Mouse (Mus musculus): ENCODE measurements around the gene Pak4. TPM values are rescaled to one million over a fixed set of nuclear protein-coding genes. Genes with fewer than 3 reads are reported as not detected.

Gene Pak4
- polyA plus RNA-seq, 1 experiment from 2014 or later: 30.0 TPM

DNA sequence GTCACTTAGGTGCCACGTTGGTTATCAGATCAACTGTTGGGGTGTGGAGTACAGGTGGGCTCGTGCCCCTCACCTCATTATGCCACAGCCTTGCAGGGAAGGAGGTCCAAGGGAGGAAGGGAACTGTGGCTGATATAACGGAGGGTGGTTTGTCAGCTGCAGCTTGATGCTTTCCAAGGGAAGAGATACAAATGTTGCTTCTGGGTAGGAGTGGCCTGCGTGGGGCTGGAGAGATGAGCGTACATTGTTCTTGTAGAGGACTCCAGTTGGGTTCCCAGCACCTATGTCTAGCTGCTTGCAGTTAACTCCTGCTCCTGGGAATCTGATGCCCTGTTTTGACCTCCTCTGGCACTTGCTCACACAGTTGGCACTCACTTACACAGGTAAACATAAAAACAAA, 5.2 kb upstream of the Pak4 start:
- no peak overlapping the region for H3K27ac ChIP-seq (replicated peaks)
- H3K4me3 ChIP-seq: no peak overlapping the region
- no peak overlapping the region for H3K9ac ChIP-seq (replicated peaks)
- ATAC-seq (replicated peaks): no peak
- WGBS: 87% methylated on average over 5 of the region's 5 CpGs
- no peaks in the 10 kb centered on the region for H3K27me3 ChIP-seq
- H3K4me1 ChIP-seq: peaks cover 9% of the 10 kb centered on the region; the same call in 1 of the 2 replicates
- no peak overlapping the region for H3K4me2 ChIP-seq (replicated peaks)
- no peaks in the 10 kb centered on the region for H3K36me3 ChIP-seq
- H3K9me3 ChIP-seq: no peaks in the 10 kb centered on the region

DNA sequence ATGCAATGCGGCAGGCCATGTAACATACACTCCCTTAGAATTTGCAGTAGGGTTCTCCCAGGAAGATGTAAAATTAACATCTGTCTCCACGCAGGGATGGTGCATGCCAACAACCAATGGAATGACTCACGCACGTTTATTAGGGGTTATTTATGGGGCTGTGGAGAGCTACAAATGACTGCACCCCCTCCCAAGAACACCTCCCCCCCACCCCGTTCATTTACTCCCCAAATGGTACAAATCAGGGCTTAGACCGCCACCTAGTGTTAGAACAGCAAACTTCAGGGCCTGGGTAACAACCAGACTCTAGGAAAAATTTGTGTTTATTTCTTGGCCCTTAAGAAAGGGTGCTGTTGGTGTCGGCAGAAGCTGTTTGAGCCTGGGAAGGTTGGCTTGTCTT, 3.7 kb upstream of the Pak4 start:
- peak overlapping the region; percentile 31; the same call in 1 of the 2 replicates for H3K27ac ChIP-seq (replicated peaks)
- no peak; the same call in 1 of the 2 replicates for ATAC-seq (replicated peaks)
- 23% methylated on average over 7 of the region's 7 CpGs for WGBS

DNA sequence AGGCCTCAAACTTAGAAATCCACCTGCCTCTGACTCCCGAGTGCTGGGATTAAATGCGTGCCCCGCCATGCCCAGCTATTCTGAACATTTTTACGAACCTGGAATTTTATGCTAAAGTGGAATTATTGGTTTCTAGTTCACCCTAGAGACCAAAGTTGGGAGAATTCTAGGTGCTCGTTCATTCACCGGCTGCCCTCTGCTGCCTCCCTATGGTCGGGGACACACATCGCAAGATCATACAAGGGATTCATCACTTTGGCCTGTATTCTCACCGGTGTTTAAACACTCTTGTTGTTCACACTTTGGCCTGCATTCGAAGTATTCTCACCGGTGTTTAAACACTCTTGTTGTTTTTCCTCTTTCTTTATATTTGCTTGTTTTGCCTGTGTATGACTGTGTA, 3.0 kb upstream of the Pak4 start:
- 13% methylated on average over 11 of the region's 11 CpGs for WGBS
- no peak overlapping the region for H3K4me2 ChIP-seq (replicated peaks)
- no peak for ATAC-seq (replicated peaks)
- peaks cover 24% of the 10 kb centered on the region for H3K4me1 ChIP-seq
- no peaks in the 10 kb centered on the region for H3K36me3 ChIP-seq
- no peak overlapping the region for H3K9ac ChIP-seq (replicated peaks)
- no peaks in the 10 kb centered on the region for H3K9me3 ChIP-seq
- peak overlapping the region; percentile 31; the same call in 1 of the 2 replicates for H3K27ac ChIP-seq (replicated peaks)
- no peak overlapping the region for H3K4me3 ChIP-seq
- no peaks in the 10 kb centered on the region for H3K27me3 ChIP-seq

More for the DNA sequence above, 3.7 kb upstream of the Pak4 start:
- H3K4me3 ChIP-seq: no peak overlapping the region
- H3K27me3 ChIP-seq: no peaks in the 10 kb centered on the region
- H3K4me2 ChIP-seq (replicated peaks): peak overlapping the region; percentile 16; the same call in 1 of the 2 replicates
- peaks cover 18% of the 10 kb centered on the region for H3K4me1 ChIP-seq
- no peaks in the 10 kb centered on the region for H3K36me3 ChIP-seq
- no peak overlapping the region for H3K9ac ChIP-seq (replicated peaks)
- H3K9me3 ChIP-seq: no peaks in the 10 kb centered on the region

DNA sequence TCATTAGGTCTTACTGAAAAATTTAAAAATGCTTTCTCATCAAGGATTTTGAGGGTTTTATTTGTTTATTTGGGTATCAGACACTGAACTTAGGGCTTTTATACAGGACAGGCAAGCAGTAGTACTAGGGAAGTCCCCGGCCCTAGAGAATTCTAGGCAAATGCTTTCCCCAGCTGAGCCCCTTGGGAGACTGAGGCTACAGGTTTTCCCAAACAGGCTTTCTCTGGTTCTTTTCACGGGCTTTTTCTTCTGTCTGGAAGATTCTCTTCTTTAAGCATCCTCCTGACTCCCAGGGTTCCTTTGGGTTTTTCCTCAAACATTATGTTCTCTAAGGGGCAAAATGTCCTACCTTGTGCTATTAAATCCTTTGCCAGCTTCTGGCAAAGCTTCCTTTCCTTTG, 966 bp upstream of the Pak4 start:
- Histone ChIP-seq H3K9ac (replicated peaks) (no peak overlapping the region), H3K4me3 (no peak overlapping the region), H3K27ac (replicated peaks) (no peak overlapping the region), H3K27me3 (no peaks in the 10 kb centered on the region), H3K4me2 (replicated peaks) (no peak overlapping the region), H3K4me1 (peaks cover 38% of the 10 kb centered on the region), H3K9me3 (no peaks in the 10 kb centered on the region), H3K36me3 (no peaks in the 10 kb centered on the region)
- WGBS: 73% methylated on average over 2 of the region's 2 CpGs
- no peak for ATAC-seq (replicated peaks)

DNA sequence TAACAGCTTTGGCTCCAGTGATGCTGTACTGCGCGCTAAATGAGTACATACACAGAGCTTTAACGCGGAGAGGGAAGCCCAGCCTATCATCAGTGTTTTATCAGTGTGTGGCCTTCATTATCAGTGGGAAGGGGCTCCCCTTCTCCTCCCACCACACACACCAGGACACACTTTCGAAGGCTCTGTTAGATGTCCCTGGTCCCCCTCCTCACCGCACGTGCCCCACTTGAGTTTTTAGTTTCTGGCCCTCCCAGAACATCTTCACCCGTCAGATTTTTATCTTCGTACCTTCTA, 761 bp downstream of the Pak4 start:
- peak; percentile 3; the same call in 1 of the 2 replicates for ATAC-seq (replicated peaks)
- Histone ChIP-seq H3K9ac (replicated peaks) (peak overlapping the region; percentile 71), H3K4me1 (peaks cover 41% of the 10 kb centered on the region), H3K4me3 (peak overlapping the region; percentile 60), H3K4me2 (replicated peaks) (peak overlapping the region; percentile 84), H3K9me3 (no peaks in the 10 kb centered on the region), H3K27ac (replicated peaks) (peak overlapping the region; percentile 85), H3K36me3 (no peaks in the 10 kb centered on the region), H3K27me3 (no peaks in the 10 kb centered on the region)
- WGBS: 12% methylated on average over 9 of the region's 9 CpGs

DNA sequence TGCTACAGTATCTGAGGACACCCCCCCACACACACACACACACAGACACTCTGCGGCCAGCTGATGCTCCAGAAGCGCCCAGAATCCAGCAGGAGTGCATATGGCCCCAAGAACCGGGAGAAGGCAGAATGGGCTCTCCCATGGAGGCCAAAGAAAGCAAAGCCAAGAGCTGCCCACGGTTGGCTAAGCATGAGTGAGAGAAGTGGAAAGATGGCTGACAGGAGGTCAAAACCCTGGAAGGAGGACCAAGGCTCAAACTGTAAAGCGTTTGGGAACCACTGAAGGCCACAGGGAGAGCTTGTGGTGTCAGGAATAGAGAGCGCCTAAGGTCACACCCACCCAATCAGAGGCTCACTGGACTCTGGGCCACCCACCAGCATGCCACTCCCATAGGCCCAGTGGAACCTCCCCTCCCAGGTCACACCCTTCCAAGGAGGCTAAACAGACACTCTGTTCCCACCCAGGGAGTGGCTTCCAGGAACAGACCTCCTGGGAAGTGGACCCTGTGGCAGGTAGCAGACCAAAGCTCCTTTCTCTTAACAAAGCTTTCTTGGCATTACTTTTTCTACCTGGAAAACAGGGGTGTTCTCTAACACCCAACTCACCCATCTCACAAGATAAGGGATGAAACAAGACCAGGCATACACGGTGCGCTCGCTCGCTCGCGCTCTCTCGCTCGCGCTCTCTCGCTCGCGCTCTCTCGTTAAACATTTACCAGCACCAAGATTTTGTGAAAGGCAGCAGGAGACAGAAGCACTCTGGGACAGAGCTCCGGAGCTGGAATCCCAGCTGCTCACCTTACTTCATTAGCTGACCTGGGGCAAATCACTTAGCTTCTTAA, 1.3 kb downstream of the Pak4 start:
- Histone ChIP-seq H3K9ac (replicated peaks) (peak overlapping the region; percentile 71), H3K4me2 (replicated peaks) (peak overlapping the region; percentile 84), H3K9me3 (no peaks in the 10 kb centered on the region), H3K27me3 (no peaks in the 10 kb centered on the region), H3K36me3 (no peaks in the 10 kb centered on the region), H3K4me3 (peak overlapping the region; percentile 60), H3K27ac (replicated peaks) (peak overlapping the region; percentile 85), H3K4me1 (peaks cover 40% of the 10 kb centered on the region)
- 41% methylated on average over 20 of the region's 20 CpGs for WGBS
- ATAC-seq (replicated peaks): no peak

DNA sequence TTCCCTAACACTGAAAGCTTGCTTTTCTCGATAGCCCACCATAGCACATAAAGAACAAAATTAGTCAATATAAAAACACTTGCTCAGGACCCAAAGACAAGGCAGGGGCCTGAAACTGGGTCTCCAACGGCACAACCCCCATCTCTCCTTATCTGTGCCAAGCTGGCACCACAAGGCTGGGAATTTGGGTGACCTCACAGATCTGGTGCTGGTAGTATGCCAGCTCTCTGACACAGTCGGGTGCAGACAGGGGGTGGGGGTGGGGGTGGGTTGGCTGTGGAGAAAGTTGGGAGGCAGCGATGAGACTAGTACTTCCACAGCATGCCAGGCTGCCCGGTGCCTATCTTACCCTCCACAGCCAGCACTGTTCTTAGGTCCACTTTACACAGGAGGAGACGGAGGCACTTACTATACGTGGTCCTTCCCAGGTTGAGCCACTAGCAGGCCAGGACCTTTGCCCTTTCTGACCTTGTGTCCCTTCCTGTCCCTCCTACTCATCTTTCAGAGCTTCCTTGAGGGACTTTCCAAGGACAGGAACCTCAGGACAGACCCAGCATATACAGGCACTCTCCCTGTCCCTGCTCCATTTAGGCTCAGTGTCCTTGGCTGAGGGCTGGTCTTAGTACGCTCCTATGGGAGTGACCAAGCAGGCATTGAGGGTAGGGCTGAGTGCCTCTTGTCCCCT, 2.1 kb downstream of the Pak4 start:
- Histone ChIP-seq H3K27me3 (no peaks in the 10 kb centered on the region), H3K27ac (replicated peaks) (0 out of 2 replicates have a peak overlapping the region, but pooled peaks have one; percentile 32), H3K4me1 (peaks cover 37% of the 10 kb centered on the region), H3K4me3 (peak overlapping the region; percentile 60; the same call in 1 of the 2 replicates), H3K4me2 (replicated peaks) (peak overlapping the region; percentile 84), H3K9ac (replicated peaks) (peak overlapping the region; percentile 71), H3K9me3 (no peaks in the 10 kb centered on the region), H3K36me3 (no peaks in the 10 kb centered on the region)
- ATAC-seq (replicated peaks): no peak
- WGBS: 68% methylated on average over 8 of the region's 8 CpGs

DNA sequence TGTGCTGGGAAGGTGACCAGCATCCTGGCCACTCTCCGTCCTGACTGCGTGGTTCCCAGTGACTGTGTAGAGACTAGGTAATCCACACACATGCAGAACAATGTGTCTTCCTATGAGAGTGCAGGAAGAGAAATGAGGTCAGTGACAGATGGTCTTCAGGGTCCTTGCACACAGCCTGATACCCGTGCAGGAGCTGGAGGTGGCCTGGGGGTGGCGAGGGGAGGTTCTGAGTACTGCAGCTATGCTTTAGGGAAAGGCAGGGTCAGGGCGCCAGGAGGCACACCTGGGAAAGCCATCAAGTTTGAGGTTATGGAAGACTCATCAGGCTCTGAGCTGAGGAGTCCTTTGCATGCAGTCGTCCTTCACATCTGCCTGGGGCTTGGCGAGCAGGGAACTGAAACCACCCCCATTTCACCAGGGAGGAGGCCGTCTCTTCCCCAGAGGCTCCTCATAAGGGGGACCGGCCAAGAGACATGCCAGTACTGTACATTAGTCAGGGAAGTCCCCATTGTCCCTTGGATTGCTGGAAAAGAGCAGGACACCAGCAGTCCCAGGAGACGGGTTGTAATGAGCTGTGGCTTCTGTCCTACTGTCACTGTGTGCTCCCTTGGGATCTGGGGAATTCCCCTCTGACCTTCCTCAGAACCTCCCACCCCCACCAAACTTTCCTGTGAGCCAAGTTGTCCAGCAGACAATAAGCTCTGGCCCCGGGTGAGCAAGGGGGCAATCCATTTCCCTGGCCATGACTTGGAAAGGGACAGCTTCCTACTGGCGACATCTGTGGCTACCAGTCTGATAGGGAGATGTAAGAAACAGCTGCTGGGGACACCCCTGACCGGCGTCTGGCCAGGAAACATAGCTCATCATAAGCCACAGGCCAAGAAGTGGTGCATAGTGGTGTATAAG, 4.5 kb downstream of the Pak4 start:
- ATAC-seq (replicated peaks): no peak
- Histone ChIP-seq H3K4me3 (no peak overlapping the region), H3K4me2 (replicated peaks) (no peak overlapping the region), H3K9me3 (no peaks in the 10 kb centered on the region), H3K36me3 (no peaks in the 10 kb centered on the region), H3K27me3 (no peaks in the 10 kb centered on the region), H3K4me1 (peaks cover 36% of the 10 kb centered on the region), H3K9ac (replicated peaks) (no peak overlapping the region), H3K27ac (replicated peaks) (no peak overlapping the region)
- 65% methylated on average over 14 of the region's 14 CpGs for WGBS

DNA sequence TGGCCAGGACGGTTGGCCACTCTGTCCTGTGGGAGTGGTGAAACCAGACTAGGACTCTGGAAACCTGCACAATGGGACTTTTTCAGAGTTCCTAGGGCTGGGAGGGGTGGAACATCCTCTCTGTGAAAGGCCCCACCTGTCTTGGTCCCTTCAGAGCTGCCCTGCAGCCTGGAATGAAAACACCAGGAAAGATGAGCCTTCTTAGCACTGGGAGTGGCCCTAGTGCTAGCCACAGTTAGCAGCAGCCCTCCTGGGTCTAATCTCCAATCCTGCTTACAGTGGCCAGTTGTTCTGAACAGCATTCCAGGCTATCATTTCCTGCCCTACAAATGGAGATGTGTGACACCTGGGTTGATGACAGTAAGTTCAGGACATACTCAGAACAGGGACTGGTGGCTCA, 6.1 kb downstream of the Pak4 start:
- H3K27me3 ChIP-seq: no peaks in the 10 kb centered on the region
- H3K9me3 ChIP-seq: no peaks in the 10 kb centered on the region
- H3K9ac ChIP-seq (replicated peaks): no peak overlapping the region
- H3K27ac ChIP-seq (replicated peaks): no peak overlapping the region
- 71% methylated on average over 1 of the region's 1 CpGs for WGBS
- H3K36me3 ChIP-seq: no peaks in the 10 kb centered on the region
- peaks cover 42% of the 10 kb centered on the region for H3K4me1 ChIP-seq
- H3K4me2 ChIP-seq (replicated peaks): no peak overlapping the region
- H3K4me3 ChIP-seq: no peak overlapping the region
- ATAC-seq (replicated peaks): no peak

DNA sequence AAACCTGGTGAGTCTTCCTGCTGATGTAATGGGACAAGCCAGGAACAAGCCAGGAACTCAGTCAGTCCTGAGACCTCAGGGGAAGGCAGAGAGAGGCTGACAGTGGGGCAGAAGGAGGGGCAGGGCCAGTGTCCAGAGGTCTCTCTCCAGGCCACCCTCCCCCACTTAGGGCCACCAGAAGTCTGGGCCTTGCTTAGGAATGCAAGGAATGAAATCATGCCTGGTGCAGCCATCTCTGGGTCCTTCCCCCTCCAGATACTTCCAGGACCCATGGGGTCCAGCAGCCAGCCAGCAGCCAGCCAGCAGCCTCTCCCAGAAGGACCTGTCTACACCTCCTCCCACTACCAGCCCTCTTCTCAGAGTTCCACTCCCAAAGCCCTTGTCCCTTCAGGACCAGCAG, 10.3 kb downstream of the Pak4 start:
- H3K9ac ChIP-seq (replicated peaks): no peak overlapping the region
- H3K4me3 ChIP-seq: no peak overlapping the region
- ATAC-seq (replicated peaks): no peak
- no peaks in the 10 kb centered on the region for H3K36me3 ChIP-seq
- no peak overlapping the region for H3K27ac ChIP-seq (replicated peaks)
- no peak overlapping the region for H3K4me2 ChIP-seq (replicated peaks)
- peaks cover 46% of the 10 kb centered on the region for H3K4me1 ChIP-seq
- no peaks in the 10 kb centered on the region for H3K9me3 ChIP-seq
- no peaks in the 10 kb centered on the region for H3K27me3 ChIP-seq

DNA sequence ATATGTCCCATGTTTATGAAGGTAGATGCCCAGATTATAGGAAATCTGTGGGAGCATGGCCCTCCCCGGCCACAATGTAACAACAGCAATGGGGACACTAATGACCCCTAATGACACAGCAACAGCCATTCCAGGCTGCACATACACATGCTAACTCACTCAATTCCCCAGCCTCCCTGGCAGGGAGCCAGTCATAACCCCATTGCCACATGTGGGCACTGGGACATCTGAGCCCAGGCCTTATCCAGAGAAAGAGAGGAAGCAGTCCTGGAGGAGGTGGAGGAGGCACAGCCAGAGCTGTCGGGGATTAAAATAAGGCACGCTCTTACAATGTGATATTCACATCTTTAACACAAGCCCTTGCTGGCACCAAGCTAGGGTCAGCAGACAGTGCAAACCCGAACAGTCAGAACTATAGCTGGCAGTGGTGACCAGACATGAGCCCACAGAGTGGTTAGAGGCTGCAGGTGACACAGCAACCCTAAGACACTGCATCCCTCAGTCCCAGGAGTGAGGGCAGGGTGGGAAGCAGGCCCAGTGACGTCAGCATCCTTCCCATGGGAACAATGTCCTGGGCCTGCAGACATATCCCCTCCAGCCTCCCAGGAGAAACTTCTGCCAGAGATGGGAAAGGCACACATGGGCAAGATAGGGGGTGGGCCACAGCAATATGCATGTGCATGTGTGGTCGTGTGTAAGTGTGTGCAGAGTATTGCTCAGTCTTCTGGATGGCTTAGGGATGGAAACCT, 11.1 kb downstream of the Pak4 start:
- WGBS: 61% methylated on average over 6 of the region's 6 CpGs
- Histone ChIP-seq H3K4me1 (peaks cover 49% of the 10 kb centered on the region), H3K36me3 (no peaks in the 10 kb centered on the region), H3K27ac (replicated peaks) (no peak overlapping the region), H3K9ac (replicated peaks) (no peak overlapping the region; the same call in 1 of the 2 replicates), H3K4me2 (replicated peaks) (no peak overlapping the region), H3K27me3 (no peaks in the 10 kb centered on the region), H3K4me3 (no peak overlapping the region), H3K9me3 (no peaks in the 10 kb centered on the region)
- ATAC-seq (replicated peaks): no peak

Data from forebrain, embryonic 15.5 days (tissue).